Mouse (Mus musculus) liver, embryonic 14.5 days (tissue): ENCODE measurements around the gene Mia2.

Source experiments
- CTCF ChIP-seq: IDR thresholded peaks from 2 replicates; pipeline ENCODE4 v1.5.1; 2016; ENCODE audit warnings: antibody characterized with exemption, low read depth, control low read depth
- EP300 ChIP-seq: IDR thresholded peaks from 2 replicates; pipeline ENCODE4 v1.6.1; 2016; ENCODE audit warnings: antibody characterized with exemption, low read depth

GRCm38 (mm10) chr12:59195941-59196340 lies 100.3 kb downstream of the Mia2 start:
- no peak for TF ChIP-seq CTCF
- no peak for TF ChIP-seq EP300
